Mouse (Mus musculus) urinary bladder, postnatal 25 days (tissue): ENCODE data around the gene Nxf1.
A peak's percentile ranks its signal among the peaks of the same experiment; 100 is the strongest.

ENCODE experiments used
- DNase-seq: peaks from one replicate; pipeline ENCODE4 v3.0.0; 2022; ENCODE audit warnings: low spot score

Nxf1 gene

GRCm38 (mm10) chr19:8819596-8820423 lies 62.9 kb downstream of the Nxf1 start, which contains the start of gene Hnrnpul2:
TSS of gene Hnrnpul2 (plus strand) at chr19:8820010.
- DNase-seq, result peak; percentile 94
